Mouse (Mus musculus): ENCODE measurements around the gene Ubxn2a.
"Not testable (repeated sequence)": the region's sequence is repeated elsewhere in the genome, so short reads cannot be mapped to it uniquely, and the experiment has no call there.

Gene Ubxn2a

GRCm38 (mm10) chr12:4906951-4907906, at the start of gene Ubxn2a:
Ubxn2a (minus strand) TSS chr12:4907705.
- DNase-seq (ENCODE audit: low read depth, low spot score) = peak; percentile 89

GRCm38 (mm10) chr12:4953156-4953555, 45.7 kb upstream of the Ubxn2a start:
- DNase-seq (ENCODE audit: low read depth, low spot score) = no peak

- no peak for DNase-seq (ENCODE audit: low read depth, low spot score)
Observed at GRCm38 (mm10) chr12:4952272-4952671, 44.8 kb upstream of the Ubxn2a start.

- no peak for DNase-seq (ENCODE audit: low read depth, low spot score)
Observed at GRCm38 (mm10) chr12:4930820-4931548, 23.5 kb upstream of the Ubxn2a start.

GRCm38 (mm10) chr12:4928197-4928596, 20.7 kb upstream of the Ubxn2a start:
- no peak for DNase-seq (ENCODE audit: low read depth, low spot score)

- no peak for DNase-seq (ENCODE audit: low read depth, low spot score)
Observed at GRCm38 (mm10) chr12:4917805-4918591, 10.5 kb upstream of the Ubxn2a start.

GRCm38 (mm10) chr12:4916994-4917804, 9.7 kb upstream of the Ubxn2a start, which contains the start of gene Atad2b:
Atad2b (plus strand) TSS chr12:4917353.
- peak; percentile 89 for DNase-seq (ENCODE audit: low read depth, low spot score)

- no peak for DNase-seq (ENCODE audit: low read depth, low spot score)
Observed at GRCm38 (mm10) chr12:4914944-4915343, 7.4 kb upstream of the Ubxn2a start.

- no peak for DNase-seq (ENCODE audit: low read depth, low spot score)
Observed at GRCm38 (mm10) chr12:4914441-4914840, 6.9 kb upstream of the Ubxn2a start.

- no peak for DNase-seq (ENCODE audit: low read depth, low spot score)
Observed at GRCm38 (mm10) chr12:4911716-4912115, 4.2 kb upstream of the Ubxn2a start.

GRCm38 (mm10) chr12:4910496-4910895, 3.0 kb upstream of the Ubxn2a start:
- not testable (repeated sequence) for DNase-seq (ENCODE audit: low read depth, low spot score)

- no peak for DNase-seq (ENCODE audit: low read depth, low spot score)
Observed at GRCm38 (mm10) chr12:4908391-4908790, 886 bp upstream of the Ubxn2a start.

- DNase-seq (ENCODE audit: low read depth, low spot score) = no peak
Observed at GRCm38 (mm10) chr12:4906476-4906875, 1.0 kb downstream of the Ubxn2a start.

GRCm38 (mm10) chr12:4905946-4906345, 1.6 kb downstream of the Ubxn2a start:
- DNase-seq (ENCODE audit: low read depth, low spot score) = no peak

GRCm38 (mm10) chr12:4898024-4898423, 9.5 kb downstream of the Ubxn2a start:
- peak; percentile 79 for DNase-seq (ENCODE audit: low read depth, low spot score)

GRCm38 (mm10) chr12:4889891-4890290, 17.6 kb downstream of the Ubxn2a start:
- no peak for DNase-seq (ENCODE audit: low read depth, low spot score)

GRCm38 (mm10) chr12:4889251-4889650, 18.3 kb downstream of the Ubxn2a start:
- DNase-seq (ENCODE audit: low read depth, low spot score) = no peak

GRCm38 (mm10) chr12:4888739-4889138, 18.8 kb downstream of the Ubxn2a start:
- no peak for DNase-seq (ENCODE audit: low read depth, low spot score)

GRCm38 (mm10) chr12:4886581-4886980, 20.9 kb downstream of the Ubxn2a start:
- not testable (repeated sequence) for DNase-seq (ENCODE audit: low read depth, low spot score)

- DNase-seq (ENCODE audit: low read depth, low spot score) = no peak
Observed at GRCm38 (mm10) chr12:4885062-4885461, 22.4 kb downstream of the Ubxn2a start.

- no peak for DNase-seq (ENCODE audit: low read depth, low spot score)
Observed at GRCm38 (mm10) chr12:4882086-4882485, 25.4 kb downstream of the Ubxn2a start.
